Comparison of ENCODE assay signal across 10 mouse cellular contexts in the genomic region with DNA sequence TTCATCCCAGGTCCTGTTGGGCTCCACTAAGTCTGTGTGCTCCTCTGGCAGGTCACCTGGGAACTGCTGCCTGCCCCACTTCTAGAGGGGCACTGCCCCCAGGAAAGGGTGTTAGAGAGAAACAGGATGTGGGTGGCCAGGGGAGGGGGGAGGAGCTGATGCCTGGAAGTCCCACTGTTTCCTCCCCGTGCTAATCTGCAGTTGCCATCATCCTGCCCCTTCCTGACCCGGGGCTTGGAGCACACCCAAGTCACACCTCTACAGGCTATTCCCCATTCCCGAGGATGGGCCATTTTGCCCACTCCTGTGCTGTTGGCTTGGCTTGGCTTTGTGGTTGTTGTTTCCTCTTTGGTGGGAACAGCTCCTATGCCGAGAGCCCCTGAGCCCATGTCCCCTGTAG. TPM values are rescaled to one million over a fixed set of nuclear protein-coding genes. Genes with fewer than 3 reads are reported as not detected.
DNase-seq lines count a peak whose midpoint lies in the region; ATAC-seq and TF ChIP-seq lines count a peak whose summit lies in the region.
"Had no signal": no experiment of that assay in that cellular context is flagged by ENCODE, and none has a peak within 500 bp of the region (broad histone marks: within the 10 kb centered on the region; RNA-seq: fewer than 3 reads in every experiment).

No protein-coding gene starts in this region.

- H3K9ac ChIP-seq in intestine, embryonic 14.5 days (ENCODE audit: low read length), result no peak overlapping the region
- no peak overlapping the region for H3K9ac ChIP-seq in intestine, postnatal 0 days (ENCODE audit: low read depth, low read length)
- H3K9ac ChIP-seq in embryonic facial prominence, embryonic 13.5 days, result peak overlapping the region; percentile 49
- H3K9ac ChIP-seq in hindbrain, embryonic 13.5 days, result peak overlapping the region; percentile 49
- H3K9ac ChIP-seq in midbrain, embryonic 15.5 days, result no peak overlapping the region; the same call in 1 of the 2 replicates

- no peaks in the 10 kb centered on the region for H3K9me3 ChIP-seq in intestine, embryonic 14.5 days (ENCODE audit: control insufficient read depth, low read length)
- H3K9me3 ChIP-seq in intestine, postnatal 0 days (ENCODE audit: control insufficient read depth), result no peaks in the 10 kb centered on the region
- H3K9me3 ChIP-seq in embryonic facial prominence, embryonic 13.5 days, result no peaks in the 10 kb centered on the region
- no peaks in the 10 kb centered on the region for H3K9me3 ChIP-seq in hindbrain, embryonic 13.5 days
- H3K9me3 ChIP-seq in midbrain, embryonic 15.5 days, result no peaks in the 10 kb centered on the region

- peak overlapping the region; percentile 47; the same call in 1 of the 2 replicates for H3K27ac ChIP-seq in intestine, embryonic 14.5 days (ENCODE audit: low read depth)
- no peak overlapping the region for H3K27ac ChIP-seq in intestine, postnatal 0 days (ENCODE audit: low read depth, low read length)
- peak overlapping the region; percentile 68 for H3K27ac ChIP-seq in embryonic facial prominence, embryonic 13.5 days
- peak overlapping the region; percentile 88 for H3K27ac ChIP-seq in hindbrain, embryonic 13.5 days
- H3K27ac ChIP-seq in midbrain, embryonic 15.5 days, result peak overlapping the region; percentile 38

- peaks cover 20% of the 10 kb centered on the region for H3K4me1 ChIP-seq in intestine, embryonic 14.5 days (replicated peaks; ENCODE audit: control insufficient read depth, insufficient read depth, low read length)
- peaks cover 13% of the 10 kb centered on the region; the same call in 1 of the 2 replicates for H3K4me1 ChIP-seq in intestine, postnatal 0 days (replicated peaks; ENCODE audit: control insufficient read depth, insufficient read depth, low read length)
- H3K4me1 ChIP-seq in embryonic facial prominence, embryonic 13.5 days, result peaks cover 26% of the 10 kb centered on the region
- H3K4me1 ChIP-seq in hindbrain, embryonic 13.5 days (replicated peaks), result peaks cover 64% of the 10 kb centered on the region
- peaks cover 31% of the 10 kb centered on the region for H3K4me1 ChIP-seq in midbrain, embryonic 15.5 days

- H3K36me3 ChIP-seq in intestine, embryonic 14.5 days (ENCODE audit: control insufficient read depth, insufficient read depth, low read length), result peaks cover 91% of the 10 kb centered on the region
- peaks cover 77% of the 10 kb centered on the region for H3K36me3 ChIP-seq in intestine, postnatal 0 days (ENCODE audit: control insufficient read depth, insufficient read depth)
- peaks cover 94% of the 10 kb centered on the region for H3K36me3 ChIP-seq in embryonic facial prominence, embryonic 13.5 days
- peaks cover 95% of the 10 kb centered on the region for H3K36me3 ChIP-seq in hindbrain, embryonic 13.5 days
- peaks cover 33% of the 10 kb centered on the region for H3K36me3 ChIP-seq in midbrain, embryonic 15.5 days (replicated peaks)

- WGBS in intestine, embryonic 14.5 days, result 31% methylated on average over 4 of the region's 4 CpGs
- 34% methylated on average over 4 of the region's 4 CpGs for WGBS in intestine, postnatal 0 days
- WGBS in embryonic facial prominence, embryonic 13.5 days, result 47% methylated on average over 4 of the region's 4 CpGs
- WGBS in hindbrain, embryonic 13.5 days, result 41% methylated on average over 4 of the region's 4 CpGs
- WGBS in midbrain, embryonic 15.5 days, result 47% methylated on average over 4 of the region's 4 CpGs

- H3K4me2 ChIP-seq in intestine, embryonic 14.5 days (ENCODE audit: low read length), result no peak overlapping the region
- no peak overlapping the region for H3K4me2 ChIP-seq in intestine, postnatal 0 days (replicated peaks; ENCODE audit: low read depth)
- 0 out of 2 replicates have a peak overlapping the region, but pooled peaks have one; percentile 7 for H3K4me2 ChIP-seq in embryonic facial prominence, embryonic 13.5 days
- peak overlapping the region; percentile 22 for H3K4me2 ChIP-seq in hindbrain, embryonic 13.5 days
- H3K4me2 ChIP-seq in midbrain, embryonic 15.5 days, result no peak overlapping the region

- no peak for ATAC-seq in intestine, embryonic 14.5 days (replicated peaks; ENCODE audit: low FRiP score, low TSS enrichment, low read depth)
- no peak for ATAC-seq in intestine, postnatal 0 days
- no peak for ATAC-seq in embryonic facial prominence, embryonic 13.5 days (ENCODE audit: insufficient number of reproducible peaks, insufficient read depth, low FRiP score, low TSS enrichment, low read depth)
- peak; percentile 5; the same call in 1 of the 2 replicates for ATAC-seq in hindbrain, embryonic 13.5 days (ENCODE audit: low FRiP score)
- ATAC-seq in midbrain, embryonic 15.5 days (replicated peaks), result no peak

- H3K4me3 ChIP-seq in intestine, embryonic 14.5 days (ENCODE audit: low read depth, low read length), result no peak overlapping the region
- no peak overlapping the region for H3K4me3 ChIP-seq in intestine, postnatal 0 days (ENCODE audit: low read depth, low read length)
- no peak overlapping the region for H3K4me3 ChIP-seq in embryonic facial prominence, embryonic 13.5 days
- H3K4me3 ChIP-seq in hindbrain, embryonic 13.5 days, result no peak overlapping the region
- no peak overlapping the region for H3K4me3 ChIP-seq in midbrain, embryonic 15.5 days

- no peak for DNase-seq in intestine, embryonic 14.5 days (ENCODE audit: low spot score)
- peak; percentile 55 for DNase-seq in liver
- no peak for DNase-seq in layer of hippocampus, postnatal 10 days (ENCODE audit: low spot score in 2 of 2)
- no peak for DNase-seq in embryo, embryonic 10.5 days (ENCODE audit: low spot score)

- TF ChIP-seq CTCF in intestine, postnatal 0 days (IDR thresholded peaks at IDR 0.05; ENCODE audit: low read depth), result no peak

- no peaks in the 10 kb centered on the region for H3K27me3 ChIP-seq in intestine, embryonic 14.5 days (replicated peaks; ENCODE audit: control insufficient read depth, insufficient read depth, low read length)
- H3K27me3 ChIP-seq in intestine, postnatal 0 days (replicated peaks; ENCODE audit: control insufficient read depth, insufficient read depth, low read length), result no peaks in the 10 kb centered on the region
- H3K27me3 ChIP-seq in embryonic facial prominence, embryonic 13.5 days, result no peaks in the 10 kb centered on the region
- no peaks in the 10 kb centered on the region for H3K27me3 ChIP-seq in hindbrain, embryonic 13.5 days
- no peaks in the 10 kb centered on the region for H3K27me3 ChIP-seq in midbrain, embryonic 15.5 days (replicated peaks)

RNA-seq across cellular contexts. Expression of gene Samd14, which starts 9.1 kb away (rescaled TPM):
- 20.3 and 22.1 TPM in 2 replicates for polyA plus RNA-seq in intestine, embryonic 14.5 days (2014; fragmentation: Nextera tagmentation; extraction: Ambion mirVana)
- polyA plus RNA-seq in intestine, postnatal 0 days (2015; fragmentation: Nextera tagmentation; extraction: Ambion mirVana), result 6.5 and 6.9 TPM in 2 replicates
- polyA plus RNA-seq in embryonic facial prominence, embryonic 13.5 days (2015; fragmentation: Nextera tagmentation; extraction: Ambion mirVana), result 36.2 and 36.8 TPM in 2 replicates
- 132 and 142 TPM in 2 replicates for polyA plus RNA-seq in hindbrain, embryonic 13.5 days (2015; fragmentation: Nextera tagmentation; extraction: Ambion mirVana)
- 171 and 177 TPM in 2 replicates for polyA plus RNA-seq in midbrain, embryonic 15.5 days (2015; fragmentation: Nextera tagmentation; extraction: Ambion mirVana)
- 100 to 1,000 TPM; 107 TPM for total RNA-seq in layer of hippocampus, postnatal 10 days (2021)

RNA-seq across cellular contexts. Expression of gene Ppp1r9b, which starts 9.7 kb away (rescaled TPM):
- 11.9 and 12.2 TPM in 2 replicates for polyA plus RNA-seq in intestine, embryonic 14.5 days (2014; fragmentation: Nextera tagmentation; extraction: Ambion mirVana)
- polyA plus RNA-seq in intestine, postnatal 0 days (2015; fragmentation: Nextera tagmentation; extraction: Ambion mirVana), result 6.3 and 7.1 TPM in 2 replicates
- 13.2 and 13.5 TPM in 2 replicates for polyA plus RNA-seq in embryonic facial prominence, embryonic 13.5 days (2015; fragmentation: Nextera tagmentation; extraction: Ambion mirVana)
- polyA plus RNA-seq in hindbrain, embryonic 13.5 days (2015; fragmentation: Nextera tagmentation; extraction: Ambion mirVana), result 16.9 and 17.3 TPM in 2 replicates
- polyA plus RNA-seq in midbrain, embryonic 15.5 days (2015; fragmentation: Nextera tagmentation; extraction: Ambion mirVana), result 20.5 and 22.2 TPM in 2 replicates
- total RNA-seq in layer of hippocampus, postnatal 10 days (2021), result 100 to 1,000 TPM; 501 TPM

RNA-seq across cellular contexts. Expression of gene Sgca, which starts 24.4 kb away (rescaled TPM):
- 0.22 TPM in 1 of 2 replicates, not detected in the other for polyA plus RNA-seq in intestine, embryonic 14.5 days (2014; fragmentation: Nextera tagmentation; extraction: Ambion mirVana)
- 0.18 and 0.55 TPM in 2 replicates for polyA plus RNA-seq in intestine, postnatal 0 days (2015; fragmentation: Nextera tagmentation; extraction: Ambion mirVana)
- polyA plus RNA-seq in embryonic facial prominence, embryonic 13.5 days (2015; fragmentation: Nextera tagmentation; extraction: Ambion mirVana), result 1.1 and 1.5 TPM in 2 replicates
- 0.23 and 0.52 TPM in 2 replicates for polyA plus RNA-seq in hindbrain, embryonic 13.5 days (2015; fragmentation: Nextera tagmentation; extraction: Ambion mirVana)
- not detected in 2 replicates for polyA plus RNA-seq in midbrain, embryonic 15.5 days (2015; fragmentation: Nextera tagmentation; extraction: Ambion mirVana)
- under 1 TPM; 0.66 to 0.78 TPM for total RNA-seq in layer of hippocampus, postnatal 10 days (2021)
- total RNA-seq: ES-E14 had no signal

RNA-seq across cellular contexts. Expression of gene Hils1, which starts 33.2 kb away (rescaled TPM):
- not detected in 2 replicates for polyA plus RNA-seq in intestine, embryonic 14.5 days (2014; fragmentation: Nextera tagmentation; extraction: Ambion mirVana)
- not detected in 2 replicates for polyA plus RNA-seq in intestine, postnatal 0 days (2015; fragmentation: Nextera tagmentation; extraction: Ambion mirVana)
- not detected in 2 replicates for polyA plus RNA-seq in embryonic facial prominence, embryonic 13.5 days (2015; fragmentation: Nextera tagmentation; extraction: Ambion mirVana)
- not detected in 2 replicates for polyA plus RNA-seq in hindbrain, embryonic 13.5 days (2015; fragmentation: Nextera tagmentation; extraction: Ambion mirVana)
- polyA plus RNA-seq in midbrain, embryonic 15.5 days (2015; fragmentation: Nextera tagmentation; extraction: Ambion mirVana), result not detected in 2 replicates
- total RNA-seq in layer of hippocampus, postnatal 10 days (2021), result not detected
- total RNA-seq: ES-E14; heart, adult 18-20 months had no signal

RNA-seq across cellular contexts. Expression of gene Pdk2, which starts 40.6 kb away (rescaled TPM):
- polyA plus RNA-seq in intestine, embryonic 14.5 days (2014; fragmentation: Nextera tagmentation; extraction: Ambion mirVana), result 26.4 and 29.6 TPM in 2 replicates
- 53.2 and 57.4 TPM in 2 replicates for polyA plus RNA-seq in intestine, postnatal 0 days (2015; fragmentation: Nextera tagmentation; extraction: Ambion mirVana)
- polyA plus RNA-seq in embryonic facial prominence, embryonic 13.5 days (2015; fragmentation: Nextera tagmentation; extraction: Ambion mirVana), result 33.2 and 33.7 TPM in 2 replicates
- polyA plus RNA-seq in hindbrain, embryonic 13.5 days (2015; fragmentation: Nextera tagmentation; extraction: Ambion mirVana), result 24.2 and 25.5 TPM in 2 replicates
- 27.4 and 28.2 TPM in 2 replicates for polyA plus RNA-seq in midbrain, embryonic 15.5 days (2015; fragmentation: Nextera tagmentation; extraction: Ambion mirVana)
- 10 to 100 TPM; 48.9 to 49.7 TPM for total RNA-seq in layer of hippocampus, postnatal 10 days (2021)

Comparison
In these comparisons a context has a peak if more than half of its experiments do, and no peak if none do; other contexts are left out.
1. H3K4me2 ChIP-seq: peak in embryonic facial prominence, embryonic 13.5 days (single experiment) and hindbrain, embryonic 13.5 days (single experiment); none in intestine, embryonic 14.5 days (single experiment), intestine, postnatal 0 days (single experiment) and midbrain, embryonic 15.5 days (single experiment).
2. H3K9ac ChIP-seq: peak in embryonic facial prominence, embryonic 13.5 days (single experiment) and hindbrain, embryonic 13.5 days (single experiment); none in intestine, embryonic 14.5 days (single experiment), intestine, postnatal 0 days (single experiment) and midbrain, embryonic 15.5 days (single experiment).